Mouse (Mus musculus): ENCODE results near the gene Pid1.

GRCm38 (mm10) chr1:84199890-84200289 is 164.1 kb downstream of the Pid1 start:
- TF ChIP-seq POLR2A (IDR thresholded peaks at IDR 0.05; ENCODE audit: extremely low read depth, insufficient read depth, low read length) (no peak), CTCF (IDR thresholded peaks at IDR 0.05; ENCODE audit: low read depth, low read length) (no peak)
